Mouse (Mus musculus) WW6 (cell line): Measurements from ENCODE around the gene Pde4d.

Source experiments
- DNase-seq: peaks from one replicate; pipeline ENCODE4 v3.0.0-alpha.2; 2013; ENCODE audit warnings: low read depth, low spot score

Pde4d gene

DNA sequence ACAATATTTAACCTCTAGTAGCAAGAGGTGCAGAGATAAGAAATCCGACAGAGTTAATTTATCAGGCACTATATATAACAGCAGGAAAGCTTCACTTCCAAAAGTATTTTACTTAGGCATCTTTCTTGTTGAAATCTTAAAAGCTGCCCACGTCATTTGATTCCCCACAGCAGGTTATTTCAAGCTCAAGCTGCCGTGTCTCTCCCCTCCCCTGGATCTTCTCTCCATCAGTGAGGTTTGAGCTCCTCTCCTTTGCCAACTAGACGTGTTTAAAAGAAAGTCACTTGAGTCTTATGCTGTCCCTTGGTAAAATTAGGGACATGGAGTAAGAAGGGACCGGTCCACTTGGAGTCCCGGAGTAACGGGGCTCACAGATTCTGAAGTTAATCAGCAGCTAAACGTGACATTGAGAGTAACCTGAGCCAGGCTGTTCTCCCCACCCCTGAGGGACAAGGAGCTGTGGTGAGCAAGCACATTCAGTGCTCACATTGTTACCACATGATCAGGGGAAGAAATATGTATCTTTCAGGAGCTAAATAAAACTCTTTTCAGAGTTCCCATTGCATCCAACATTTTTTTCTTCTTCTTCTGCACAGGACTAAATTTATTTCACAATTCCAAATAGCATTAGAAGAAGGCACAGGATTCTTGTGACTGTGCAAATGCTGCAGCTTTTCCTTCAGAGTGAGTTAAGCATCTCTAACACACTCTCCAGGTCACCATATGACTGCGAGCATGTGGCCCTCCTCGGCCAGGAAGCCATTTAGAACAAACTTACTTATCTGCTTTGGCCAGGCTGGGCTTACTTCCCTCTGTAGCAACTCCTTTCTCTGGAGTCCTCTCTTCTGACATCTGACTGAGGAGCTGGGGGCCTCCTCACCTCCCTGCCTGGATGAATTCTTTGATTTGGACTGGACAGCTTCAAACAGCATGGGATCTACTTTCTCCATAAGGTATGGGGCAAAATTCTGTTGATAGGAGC is at the start of gene Pde4d:
Pde4d (plus strand) TSS at position 833 of the 982 bp plus-strand sequence.
- DNase-seq = no peak

DNA sequence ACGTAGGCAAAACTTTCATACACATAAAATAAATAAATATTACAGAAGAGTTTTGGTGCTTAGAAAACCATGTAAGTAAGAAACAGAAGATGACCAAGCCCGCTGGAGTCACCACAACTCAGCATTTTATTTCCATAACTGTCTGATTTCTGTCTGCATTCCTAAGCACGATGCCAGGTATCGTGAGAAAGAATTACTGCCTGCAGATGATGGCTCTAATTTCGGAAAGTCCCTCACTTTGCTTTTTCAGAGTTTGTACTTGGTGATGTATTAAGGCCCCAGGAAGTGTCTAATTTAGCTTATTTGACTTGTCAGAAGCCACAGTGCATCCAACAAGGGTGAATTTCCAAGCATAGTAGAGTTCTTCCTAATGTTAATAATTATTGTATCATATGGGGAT is 46.6 kb upstream of the Pde4d start:
- DNase-seq = no peak

DNA sequence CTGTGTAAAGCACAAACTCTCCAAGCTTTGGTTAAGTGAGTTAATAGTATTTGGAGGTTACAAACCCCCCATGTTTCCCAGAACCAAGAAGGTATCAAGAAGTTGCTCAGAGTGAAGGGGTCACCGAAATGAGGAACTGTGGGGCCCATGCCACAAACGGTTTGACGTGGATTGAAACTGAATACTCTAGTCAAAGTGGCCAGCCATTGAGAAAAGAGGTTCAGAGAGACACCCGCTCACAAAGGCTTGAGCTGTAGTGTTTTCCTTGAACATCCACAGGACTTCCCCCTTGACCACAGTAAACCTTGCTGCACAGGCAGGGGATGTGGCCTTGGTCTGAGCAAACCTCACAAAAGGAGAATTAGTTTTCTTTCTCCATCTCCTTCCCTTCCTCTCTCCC is 45.4 kb upstream of the Pde4d start:
- no peak for DNase-seq

DNA sequence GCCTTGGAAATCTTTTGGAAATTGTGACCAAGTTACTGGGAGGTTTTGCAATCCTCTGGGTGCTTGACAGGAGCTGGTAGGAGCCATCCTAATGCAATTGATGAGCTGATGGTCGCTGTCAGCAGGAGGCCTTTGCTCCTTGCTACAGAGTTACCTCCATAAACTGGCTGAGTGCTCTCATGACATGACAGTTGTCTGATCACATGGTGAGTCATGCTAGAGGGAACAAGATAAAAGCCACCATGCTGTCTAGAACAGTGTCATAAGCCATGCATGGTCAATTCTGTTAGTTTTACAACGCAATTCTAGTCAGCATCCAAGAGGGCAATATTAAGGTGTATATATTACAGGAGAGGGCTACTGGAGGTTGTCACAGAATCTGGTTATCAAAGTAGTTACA is 34.3 kb upstream of the Pde4d start:
- no peak for DNase-seq

DNA sequence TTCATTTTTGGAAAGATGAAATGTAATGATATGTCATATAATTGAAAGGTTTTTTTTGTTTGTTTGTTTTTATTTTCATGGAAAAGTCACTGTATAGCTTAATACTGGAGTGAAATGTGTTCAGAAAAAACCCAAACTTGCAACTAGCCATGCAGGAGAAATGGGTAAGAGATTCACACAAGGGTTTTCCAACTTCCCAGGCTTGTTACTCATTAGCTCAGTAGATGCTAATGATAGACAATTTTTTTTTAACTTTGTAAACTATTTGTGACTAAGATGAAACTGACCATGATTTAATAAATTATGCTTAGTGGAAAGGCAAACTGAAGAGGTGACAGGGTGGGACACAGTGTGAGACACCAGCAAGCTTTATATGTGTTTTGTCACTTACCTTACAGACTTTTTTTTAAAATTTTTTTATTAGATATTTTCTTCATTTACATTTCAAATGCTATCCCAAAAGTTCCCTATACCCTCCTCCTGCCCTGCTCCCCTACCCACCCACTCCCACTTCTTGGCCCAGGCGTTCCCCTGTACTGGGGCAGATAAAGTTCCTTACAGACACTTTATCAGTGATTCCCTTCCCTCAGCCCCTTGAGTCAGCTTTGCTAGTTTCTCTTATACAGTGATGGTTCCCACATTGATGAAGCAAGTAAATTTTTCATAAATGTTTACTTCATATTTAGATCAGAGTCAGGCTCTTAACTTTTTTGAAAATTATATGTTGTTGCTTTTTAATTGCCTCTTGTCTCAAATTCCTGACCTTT is 30.8 kb upstream of the Pde4d start:
- no peak for DNase-seq

DNA sequence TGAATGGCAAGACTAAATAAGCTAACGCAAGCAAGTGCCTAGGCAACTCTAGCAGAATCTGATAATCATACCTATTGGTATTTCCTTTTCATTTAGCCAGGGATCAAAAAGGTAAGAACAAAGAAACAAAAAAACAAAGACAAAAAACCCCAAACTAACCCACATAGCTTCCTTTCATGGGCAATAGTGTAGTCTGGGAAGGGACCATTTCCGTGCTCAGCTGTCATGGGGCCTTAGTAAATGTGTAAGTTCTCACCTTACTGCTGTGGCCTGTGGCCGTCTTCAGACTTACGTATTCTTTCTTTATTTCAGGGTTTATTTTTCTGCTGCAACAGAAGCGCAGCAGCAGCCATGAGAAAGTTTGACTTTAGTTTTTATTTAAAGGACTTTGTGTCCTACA is 23.4 kb upstream of the Pde4d start:
- no peak for DNase-seq

DNA sequence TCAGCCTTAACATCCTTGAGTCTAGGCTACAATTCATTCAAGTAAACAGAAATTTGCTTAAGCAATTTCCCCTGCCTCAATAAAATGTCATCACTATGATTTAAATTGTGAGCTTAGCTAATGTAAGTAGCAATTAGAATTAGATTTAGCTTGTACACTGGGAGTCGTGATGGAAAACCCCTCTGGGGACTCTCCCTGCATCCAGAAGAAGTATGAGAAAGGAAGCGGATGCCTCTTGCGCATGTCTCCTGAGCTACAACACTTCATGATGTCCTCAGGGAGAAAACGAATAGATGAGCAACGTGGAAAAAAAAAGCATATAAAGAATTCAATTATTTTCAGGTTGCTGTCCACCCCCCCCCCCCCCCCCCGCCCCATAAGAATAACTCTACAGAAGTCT is 20.9 kb upstream of the Pde4d start:
- no peak for DNase-seq

DNA sequence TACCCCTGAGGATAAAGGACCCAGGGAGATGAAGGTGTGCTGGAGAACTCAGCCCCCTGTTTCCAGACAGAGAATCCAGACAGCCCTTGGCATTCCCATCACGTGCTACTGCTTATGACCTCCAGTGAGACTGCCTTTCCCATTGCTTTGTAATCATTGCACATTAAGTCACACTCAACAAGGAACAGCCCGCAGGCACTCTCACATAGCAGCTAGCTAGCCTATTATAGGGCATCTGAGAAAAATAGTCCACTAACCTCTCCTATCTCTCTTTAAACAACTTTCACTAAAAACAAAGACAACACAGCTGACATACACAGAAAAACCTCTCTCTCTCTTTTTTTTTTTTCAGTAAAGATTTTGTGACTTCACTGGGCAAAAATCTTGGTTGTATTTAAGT is 20.1 kb upstream of the Pde4d start:
- DNase-seq = no peak

DNA sequence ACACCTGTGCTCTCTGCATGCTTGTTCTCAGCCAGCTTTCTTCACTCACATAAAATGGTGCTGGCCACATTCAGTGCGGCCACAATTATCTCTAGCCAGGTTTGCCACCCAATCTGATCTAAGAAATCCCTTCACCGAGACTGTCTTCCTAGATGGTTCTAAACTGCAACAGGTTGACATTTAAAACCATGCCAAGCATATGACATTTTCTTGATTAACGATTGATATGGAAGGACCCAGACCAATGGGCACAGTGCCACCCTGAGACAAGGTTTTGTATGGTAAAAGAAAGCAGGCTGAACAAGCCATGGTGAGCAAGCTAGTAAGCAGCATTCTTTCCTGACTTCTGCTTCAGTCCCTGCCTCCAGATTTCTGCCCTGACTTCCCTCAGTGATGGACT is 18.0 kb upstream of the Pde4d start:
- DNase-seq = no peak

DNA sequence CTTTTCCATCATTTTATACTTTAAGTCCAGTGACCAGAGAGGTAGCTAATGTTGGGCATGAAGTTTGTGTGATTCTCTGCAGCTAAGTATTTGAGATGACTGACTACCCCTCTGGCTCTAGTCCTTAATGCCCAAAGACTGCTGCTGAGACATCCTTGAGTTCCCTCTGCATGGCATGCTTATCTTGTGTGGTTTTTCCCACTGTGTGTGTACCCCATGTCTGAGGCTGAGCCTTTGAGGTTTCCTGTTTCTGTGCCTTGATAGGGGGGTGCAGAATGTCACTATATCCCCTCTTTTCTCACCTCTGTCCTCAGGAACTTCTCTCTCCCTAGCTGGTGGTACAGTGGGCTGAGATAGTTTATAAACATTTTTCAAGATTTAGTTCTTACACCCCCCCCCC is 14.1 kb upstream of the Pde4d start:
- DNase-seq = no peak

DNA sequence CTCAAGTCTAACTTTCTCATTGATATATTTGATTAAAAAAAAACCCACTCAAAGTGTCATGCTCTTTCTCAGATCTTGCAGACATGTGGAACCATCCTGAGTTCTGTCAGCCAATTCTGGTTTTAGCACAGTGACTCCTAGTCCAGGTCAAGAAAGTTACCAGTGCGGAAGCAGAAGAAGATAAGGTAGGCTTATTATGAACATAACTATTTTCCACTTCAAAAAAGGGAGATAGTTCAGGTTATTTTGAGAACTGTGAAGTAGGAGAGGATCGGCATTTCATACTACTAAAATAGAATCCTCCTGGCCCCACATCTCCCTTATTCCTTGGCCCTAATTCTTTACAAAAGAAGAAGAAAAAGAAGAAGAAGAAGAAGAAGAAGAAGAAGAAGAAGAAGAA is 12.3 kb upstream of the Pde4d start:
- DNase-seq = no peak

DNA sequence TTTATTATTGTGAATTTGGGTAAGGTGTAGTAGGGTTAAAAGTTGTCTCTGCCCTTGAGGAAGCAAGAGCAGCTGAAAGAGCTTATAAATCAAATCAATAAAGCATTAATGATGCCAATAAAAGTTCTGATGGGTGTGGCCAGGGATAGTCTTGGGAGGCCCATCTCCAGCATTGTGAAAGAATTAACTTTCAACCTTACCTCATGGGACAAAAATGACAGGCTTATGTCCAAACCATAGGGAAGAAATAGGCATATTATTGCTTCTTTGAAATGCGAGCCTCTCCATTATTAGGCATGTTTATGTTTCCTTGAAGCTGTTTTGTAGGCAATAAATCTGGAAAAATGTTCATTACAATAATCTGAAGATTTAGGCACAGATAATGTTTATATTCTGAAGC is 10.7 kb upstream of the Pde4d start:
- DNase-seq = no peak

DNA sequence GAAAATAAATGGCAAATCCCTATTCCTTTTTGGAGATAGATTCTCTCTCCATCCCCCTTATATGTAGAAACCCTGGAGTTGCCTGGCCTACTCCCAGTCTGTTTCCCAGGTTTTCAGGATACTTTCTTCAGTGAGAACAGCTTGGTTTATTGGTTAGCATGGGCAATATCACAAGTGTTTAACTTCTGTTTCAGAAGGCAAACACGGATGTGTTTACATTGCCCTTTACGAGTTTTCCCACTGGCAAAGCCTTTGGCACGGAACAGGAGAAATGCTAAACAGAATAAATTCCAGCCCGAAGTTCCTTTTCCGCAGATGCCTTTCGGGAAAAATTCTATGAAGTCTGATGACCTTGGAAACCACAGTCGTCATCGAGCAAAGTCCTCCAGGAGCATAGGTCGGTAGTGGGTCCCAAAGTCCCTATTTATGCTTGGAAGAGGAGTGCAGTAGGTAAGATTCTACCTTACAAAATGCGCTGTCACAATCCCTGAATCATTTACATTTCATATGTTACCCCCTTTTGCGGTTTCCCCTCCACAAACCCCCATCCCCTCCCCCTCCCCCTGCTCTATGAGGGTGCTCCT is 1.3 kb upstream of the Pde4d start:
- no peak for DNase-seq

DNA sequence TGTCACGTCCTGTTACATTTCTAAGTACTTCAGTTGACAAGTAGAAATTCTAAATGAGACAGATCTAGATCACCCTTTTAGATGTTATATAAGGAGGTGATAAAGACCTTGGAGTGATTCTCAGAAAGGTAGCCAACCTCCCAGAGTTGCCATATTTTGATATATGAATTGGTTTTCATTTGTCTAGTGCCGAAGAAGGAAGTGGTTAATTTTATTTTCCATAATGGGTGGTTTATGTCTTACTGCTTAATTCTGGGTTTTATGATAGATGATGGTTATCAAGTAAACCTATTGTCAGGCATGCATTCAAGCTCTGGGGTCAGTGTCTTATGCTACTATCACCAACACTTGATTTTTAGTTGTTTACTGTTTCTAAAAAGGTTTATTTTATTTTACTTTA is 1.4 kb downstream of the Pde4d start:
- DNase-seq = no peak

DNA sequence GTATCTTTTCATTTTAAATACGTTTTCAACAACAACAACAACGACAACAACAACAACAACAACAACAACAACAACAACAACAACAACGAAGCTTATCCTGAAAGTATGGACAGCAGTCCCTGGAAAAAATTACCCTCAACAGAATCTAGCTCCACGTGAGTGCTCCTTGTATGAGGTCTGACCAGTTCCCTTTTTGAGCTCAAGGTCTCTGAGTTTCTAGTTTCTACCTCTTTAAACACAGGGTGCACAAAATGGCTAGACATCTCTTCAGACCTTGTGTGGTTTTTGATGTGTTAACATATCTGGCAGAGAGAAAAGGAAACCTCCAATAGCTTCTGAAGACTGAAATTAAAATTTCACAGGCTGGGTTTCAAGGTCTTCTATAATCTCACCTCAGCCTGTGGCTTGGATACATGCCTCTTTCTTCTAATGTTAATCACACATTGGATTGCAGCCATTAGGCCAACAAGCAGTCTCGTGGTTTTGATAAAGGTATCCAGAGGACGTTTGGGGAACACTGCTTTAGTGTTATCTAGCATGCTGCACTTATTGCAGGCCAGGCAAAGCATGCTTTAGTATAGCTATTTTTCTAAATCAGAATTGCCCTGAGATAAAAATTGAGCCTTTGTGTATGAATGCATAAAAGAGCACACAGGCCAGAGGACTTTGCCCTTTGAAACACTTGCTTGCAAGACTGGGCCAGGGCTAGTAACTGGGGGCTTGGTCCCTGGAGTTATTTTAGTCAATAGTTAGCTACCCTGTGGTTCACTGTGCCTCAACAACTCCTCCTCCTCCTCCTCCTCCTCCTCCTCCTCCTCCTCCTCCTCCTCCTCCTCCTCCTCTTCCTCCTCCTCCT is 3.5 kb downstream of the Pde4d start:
- no peak for DNase-seq

DNA sequence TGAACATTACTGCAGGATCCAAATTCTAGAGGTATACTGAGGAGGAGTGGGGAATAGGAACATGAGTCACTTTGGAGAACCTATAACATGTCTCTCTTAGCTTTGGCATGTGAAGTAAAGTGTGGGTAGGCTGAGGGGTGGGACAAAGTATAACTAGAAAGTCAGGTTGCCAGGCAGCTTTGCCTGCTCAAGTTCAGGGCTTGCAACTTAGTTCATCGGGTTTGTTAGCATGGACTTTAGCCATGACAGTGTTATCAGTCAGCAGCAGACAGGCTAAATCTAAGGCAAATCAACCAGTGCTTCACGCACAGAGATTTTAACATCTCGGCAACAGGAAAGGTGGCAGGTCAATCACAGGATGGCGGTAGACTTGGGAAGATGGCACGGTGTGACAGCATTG is 12.8 kb downstream of the Pde4d start:
- DNase-seq = no peak

DNA sequence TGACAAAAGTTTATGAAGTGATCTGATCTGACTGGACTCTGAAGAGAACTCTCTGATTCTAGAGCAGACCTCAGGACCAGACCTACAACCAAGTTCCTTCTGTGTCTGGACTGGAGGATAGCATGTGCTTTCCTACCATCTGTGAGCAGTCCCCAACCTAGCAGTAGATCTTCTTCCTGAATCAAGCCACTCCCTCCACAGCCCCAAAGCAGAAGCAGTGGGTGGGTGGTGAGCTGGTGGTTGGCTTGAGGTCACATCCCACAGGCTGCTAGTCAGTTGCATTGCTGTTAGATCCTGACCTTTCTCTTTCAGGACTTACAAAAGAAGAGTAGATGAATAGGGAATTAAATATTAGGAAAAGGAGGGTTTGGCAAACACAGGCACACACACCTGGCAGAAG is 16.0 kb downstream of the Pde4d start:
- DNase-seq = no peak

DNA sequence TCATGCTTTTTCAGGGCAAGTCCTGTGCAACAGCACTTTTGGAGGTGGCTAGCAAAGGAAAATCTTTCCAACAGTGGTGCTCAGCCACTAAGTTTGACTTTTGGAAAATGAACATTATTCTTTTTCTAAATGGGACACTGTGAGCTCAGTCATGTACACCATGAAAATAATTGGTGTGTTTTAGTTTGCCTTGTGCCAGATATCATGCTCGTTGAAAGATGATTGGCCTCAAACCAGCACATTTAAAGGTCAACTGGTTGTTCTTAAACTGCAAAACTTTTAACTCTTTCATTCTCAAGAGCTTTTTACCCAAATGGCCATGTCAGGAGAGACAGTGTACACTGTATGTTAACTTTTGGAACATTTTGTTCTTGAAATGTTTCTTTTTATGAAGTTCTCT is 17.3 kb downstream of the Pde4d start:
- no peak for DNase-seq

DNA sequence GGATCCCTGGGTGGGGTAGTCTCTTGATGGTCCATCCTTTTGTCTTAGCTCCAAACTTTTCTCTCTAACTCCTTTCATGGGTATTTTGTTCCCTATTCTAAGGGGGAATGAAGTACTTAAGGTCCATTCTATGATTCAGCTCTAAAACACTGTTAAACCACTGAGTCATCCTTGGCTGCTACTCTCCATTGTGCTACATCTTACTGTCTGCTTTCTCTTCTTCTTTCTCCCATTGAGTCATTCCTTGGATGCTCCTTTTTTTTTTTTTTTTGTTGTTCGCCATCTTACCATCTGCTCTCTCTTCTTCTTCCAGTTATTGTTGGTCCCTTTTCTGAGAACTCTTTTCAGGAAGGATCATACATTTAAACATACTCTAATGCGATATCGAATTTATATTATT is 30.7 kb downstream of the Pde4d start:
- no peak for DNase-seq

DNA sequence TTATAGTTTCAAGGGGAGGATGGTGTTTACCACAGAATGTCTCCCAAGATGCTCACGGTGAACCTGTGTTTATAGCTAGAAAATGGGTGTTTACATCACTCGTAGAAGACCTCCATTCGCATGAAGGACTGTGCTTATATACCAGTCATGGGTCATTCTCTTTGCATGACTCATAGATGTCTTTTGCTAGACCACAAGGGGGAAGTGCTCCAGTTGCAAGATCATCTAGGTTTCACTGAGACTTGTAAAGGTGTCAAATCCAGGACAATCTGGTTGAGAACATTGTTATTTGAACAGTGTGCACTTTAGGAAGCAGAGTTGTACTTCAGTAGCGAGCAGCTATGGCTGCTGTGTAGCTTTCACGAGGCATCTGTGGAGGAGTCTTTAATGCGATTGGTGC is 35.3 kb downstream of the Pde4d start:
- no peak for DNase-seq

DNA sequence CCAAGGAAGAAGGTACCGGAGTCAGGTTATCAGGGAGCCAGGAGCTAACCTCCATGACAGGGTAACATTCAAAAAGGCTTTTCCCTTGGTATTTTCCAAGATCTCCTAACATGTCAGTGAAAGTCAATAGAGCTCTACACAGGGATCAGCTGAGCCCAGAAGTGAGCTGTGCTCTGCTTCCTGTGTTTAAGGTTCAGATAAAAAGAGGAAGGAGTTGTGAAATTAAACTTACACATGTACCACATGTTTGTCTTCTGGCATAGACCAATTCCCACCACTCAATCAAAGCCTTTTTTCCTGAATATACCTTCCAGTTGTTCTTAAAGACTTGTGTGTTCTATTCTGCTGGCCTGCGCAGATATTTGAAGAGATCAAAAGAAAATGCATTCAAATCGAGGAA is 37.3 kb downstream of the Pde4d start:
- no peak for DNase-seq

DNA sequence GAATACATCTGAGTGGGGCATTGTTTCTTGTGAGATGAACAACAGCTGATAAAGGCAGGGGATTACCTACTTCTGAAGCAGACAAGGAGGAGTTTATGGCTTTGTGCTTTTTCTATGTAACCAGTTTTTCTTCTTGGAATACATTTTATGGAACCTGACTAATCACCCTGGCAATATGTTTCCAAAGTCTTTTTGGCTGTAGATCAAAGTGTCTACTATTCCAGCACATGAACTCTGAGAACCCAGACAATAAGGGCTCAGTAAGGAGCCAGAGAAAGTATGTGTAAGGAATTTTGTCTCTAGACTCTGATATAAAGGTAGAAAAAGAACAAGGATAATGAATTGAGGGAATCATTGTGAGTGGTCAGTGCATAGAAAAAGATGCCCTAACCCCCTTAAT is 40.1 kb downstream of the Pde4d start:
- DNase-seq = no peak
